Mouse (Mus musculus) erythroblast, embryonic 14.5 days (primary cell): Measurements from ENCODE around the gene Ptp4a2.

Experiments used
- GATA1 ChIP-seq: IDR thresholded peaks from 2 replicates; pipeline ENCODE4 v1.6.1; 2012; ENCODE audit warnings: low read length, inconsistent platforms, mixed read lengths
- TAL1 ChIP-seq: IDR thresholded peaks from 3 replicates; pipeline ENCODE4 v1.6.1; 2012; ENCODE audit warnings: low read length, inconsistent platforms, mixed read lengths

GRCm38 (mm10) chr4:129829799-129830198 is 18.8 kb downstream of the Ptp4a2 start:
- TF ChIP-seq TAL1 (no peak), GATA1 (no peak)
